Mouse (Mus musculus) left cerebral cortex, adult 2 months (tissue): ENCODE measurements around the gene Nrp2. TPM values are rescaled to one million over a fixed set of nuclear protein-coding genes. Genes with fewer than 3 reads are reported as not detected.
A peak's percentile ranks its signal among the peaks of the same experiment; 100 is the strongest.

Experiments used
- DNase-seq, 2 experiments: peaks; one replicate each; pipeline ENCODE4 v3.0.0; 2021 to 2022; ENCODE audit warnings: low spot score in 2 of 2, mixed read lengths in 1 of 2; ENCODE audit errors: extremely low spot score in 1 of 2
- H3K27ac ChIP-seq: fragments of 200-600 bp; 2 replicates; pipeline ENCODE4 v1.8.1; 2022
- H3K4me3 ChIP-seq: fragments of 200-600 bp; 2 replicates; pipeline ENCODE4 v1.8.1; 2022
- CTCF ChIP-seq: fragments of 200-600 bp; IDR thresholded peaks from 2 replicates; pipeline ENCODE4 v1.8.1; 2022; ENCODE audit warnings: antibody characterized with exemption, mild to moderate bottlenecking, moderate library complexity
- intact Hi-C: fragments of 180-260 bp; cut with DNase I; formaldehyde crosslinking; loops from one replicate; pipeline ENCODE4 v1.15.1; 2025
- total RNA-seq, 2 experiments: library from RNA; stranded (reverse); gene quantifications; 2 replicates each; pipeline ENCODE4 v1.2.3; 2021

Gene Nrp2
- total RNA-seq, 2 experiments from 2014 or later, result 32.8 to 34.7 TPM

- intact Hi-C loops, result no loop called here
These were observed 24.1 kb downstream of the Nrp2 start for GRCm38 (mm10) chr1:62727191-62727590.

GRCm38 (mm10) chr1:62728421-62728820 lies 25.3 kb downstream of the Nrp2 start:
- TF ChIP-seq CTCF, result no peak
- H3K27ac ChIP-seq, result no peak overlapping the region
- intact Hi-C loops, result no loop called here
- no peak for DNase-seq
- no peak overlapping the region for H3K4me3 ChIP-seq

More at GRCm38 (mm10) chr1:62727191-62727590, 24.1 kb downstream of the Nrp2 start:
- Histone ChIP-seq H3K27ac (no peak overlapping the region), H3K4me3 (no peak overlapping the region)
- TF ChIP-seq CTCF, result no peak
- no peak for DNase-seq

DNA sequence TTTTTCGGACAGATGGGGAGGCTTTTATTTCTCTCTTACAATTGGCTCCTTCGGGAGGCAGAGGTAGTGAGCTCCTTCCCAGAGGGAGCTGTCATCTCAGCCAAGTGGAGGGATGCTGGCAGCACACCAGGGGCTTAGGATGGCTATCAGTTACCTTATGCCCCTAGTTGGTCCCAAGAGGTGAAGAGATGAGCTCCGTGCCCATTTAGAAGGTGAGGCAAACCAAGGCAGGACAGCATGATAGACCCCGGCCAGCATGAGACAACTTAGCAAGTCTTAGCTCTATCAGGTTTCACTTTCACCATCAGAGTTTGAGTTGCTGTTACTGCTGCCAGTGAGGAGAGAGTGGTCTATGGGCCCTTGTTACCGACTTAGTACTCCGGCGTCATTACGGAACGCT lies 25.8 kb downstream of the Nrp2 start:
- intact Hi-C loops, result no loop called here

DNA sequence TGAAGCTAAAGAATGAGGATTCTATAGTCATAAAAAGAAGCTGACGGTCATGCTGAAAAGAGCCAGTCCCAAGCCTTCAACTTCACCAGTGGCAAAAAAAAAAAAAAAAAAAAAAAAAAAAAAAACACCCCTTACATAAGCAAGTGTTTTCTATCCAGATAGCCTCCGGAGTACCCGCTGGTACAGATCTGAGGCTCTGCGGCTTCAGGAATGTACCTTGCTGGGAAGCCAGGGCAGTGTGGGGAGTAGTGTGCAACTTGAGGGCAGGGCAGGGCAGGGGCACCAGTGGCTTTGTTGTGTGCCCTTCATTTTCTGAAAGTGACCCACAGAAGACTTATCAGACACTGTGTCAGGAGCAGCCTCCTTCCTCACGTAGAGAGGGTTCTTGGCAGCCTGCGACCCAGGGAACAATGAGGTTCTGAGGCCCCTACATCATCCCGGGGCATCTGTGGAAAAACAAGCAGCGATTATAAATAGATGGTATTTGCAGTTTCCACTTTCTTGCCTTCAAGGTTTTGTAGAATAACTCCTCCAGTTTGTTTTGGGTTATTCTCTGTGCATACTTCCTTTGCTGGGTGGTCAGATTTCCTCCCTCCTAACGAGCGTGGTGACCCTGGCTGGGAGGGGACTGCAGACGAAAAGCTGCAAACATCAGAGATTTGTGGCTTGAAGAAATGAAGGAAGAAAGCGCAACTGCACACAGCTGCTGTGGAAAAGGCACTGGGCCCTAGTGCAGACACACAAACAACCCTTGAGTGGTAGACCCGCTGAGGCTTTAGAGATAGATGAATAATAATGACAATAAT lies 26.5 kb downstream of the Nrp2 start:
- intact Hi-C loops, result no loop called here
- TF ChIP-seq CTCF, result no peak
- DNase-seq, result no peak
- H3K4me3 ChIP-seq, result no peak overlapping the region
- H3K27ac ChIP-seq, result peak overlapping the region; percentile 36; the same call in 1 of the 2 replicates

More for the DNA sequence above, 25.8 kb downstream of the Nrp2 start:
- no peak for DNase-seq
- TF ChIP-seq CTCF, result no peak
- no peak overlapping the region for H3K4me3 ChIP-seq
- H3K27ac ChIP-seq, result no peak overlapping the region

GRCm38 (mm10) chr1:62732036-62732435 lies 29.0 kb downstream of the Nrp2 start:
- Histone ChIP-seq H3K4me3 (no peak overlapping the region), H3K27ac (no peak overlapping the region)
- intact Hi-C loops, result no loop called here
- no peak for TF ChIP-seq CTCF
- no peak for DNase-seq

- intact Hi-C loops, result no loop called here
- TF ChIP-seq CTCF, result no peak
- DNase-seq, result no peak
- H3K4me3 ChIP-seq, result no peak overlapping the region
- no peak overlapping the region for H3K27ac ChIP-seq
These were observed 31.4 kb downstream of the Nrp2 start for GRCm38 (mm10) chr1:62734420-62734931.

- Histone ChIP-seq H3K4me3 (no peak overlapping the region), H3K27ac (no peak overlapping the region)
- no peak for TF ChIP-seq CTCF
- DNase-seq, result no peak
- intact Hi-C loops, result no loop called here
These were observed 31.9 kb downstream of the Nrp2 start for GRCm38 (mm10) chr1:62734980-62735379.

GRCm38 (mm10) chr1:62735835-62736234 lies 32.8 kb downstream of the Nrp2 start:
- no peak overlapping the region for H3K27ac ChIP-seq
- intact Hi-C loops, result no loop called here
- no peak for DNase-seq
- H3K4me3 ChIP-seq, result no peak overlapping the region
- TF ChIP-seq CTCF, result no peak

GRCm38 (mm10) chr1:62736455-62737012 lies 33.4 kb downstream of the Nrp2 start:
- DNase-seq, result no peak
- intact Hi-C loops, result no loop called here
- H3K4me3 ChIP-seq, result no peak overlapping the region
- no peak overlapping the region for H3K27ac ChIP-seq
- no peak for TF ChIP-seq CTCF

DNA sequence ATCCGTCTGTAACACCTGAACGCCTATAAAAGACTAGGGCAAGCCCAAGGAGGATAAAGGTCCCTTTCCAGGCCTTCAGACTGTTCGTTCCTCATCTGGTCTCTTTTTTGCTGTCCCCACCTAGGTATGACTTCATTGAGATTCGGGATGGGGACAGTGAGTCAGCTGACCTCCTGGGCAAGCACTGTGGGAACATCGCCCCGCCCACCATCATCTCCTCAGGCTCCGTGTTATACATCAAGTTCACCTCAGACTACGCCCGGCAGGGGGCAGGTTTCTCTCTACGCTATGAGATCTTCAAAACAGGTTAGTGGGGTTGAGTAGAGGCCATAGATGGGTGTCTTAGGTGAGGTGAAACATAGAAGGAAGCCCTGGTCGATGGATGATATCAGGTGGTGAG lies 35.1 kb downstream of the Nrp2 start:
- intact Hi-C loops, result no loop called here
- Histone ChIP-seq H3K4me3 (no peak overlapping the region), H3K27ac (no peak overlapping the region)
- no peak for TF ChIP-seq CTCF
- no peak for DNase-seq

DNA sequence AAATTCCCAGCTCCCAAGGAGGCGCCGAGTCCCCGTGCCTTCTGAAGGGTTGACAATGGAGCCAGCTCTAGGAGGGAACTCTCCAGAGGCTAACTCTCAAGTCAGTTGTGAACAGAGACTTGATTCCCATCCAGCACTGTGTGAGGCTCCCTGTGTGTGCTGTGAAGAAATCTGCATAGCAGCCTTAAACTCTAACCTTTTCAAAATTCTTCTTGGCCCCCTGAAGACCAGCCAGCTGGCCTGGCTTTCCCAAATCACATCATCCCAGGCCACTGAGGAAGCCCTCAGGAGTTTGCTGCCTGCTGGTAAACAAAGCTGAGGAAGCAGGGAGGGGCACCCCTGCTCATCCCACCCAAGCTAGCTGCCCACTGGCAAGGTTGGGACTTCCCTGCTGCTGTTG lies 39.0 kb downstream of the Nrp2 start:
- Histone ChIP-seq H3K4me3 (no peak overlapping the region), H3K27ac (no peak overlapping the region)
- no peak for DNase-seq
- no peak for TF ChIP-seq CTCF
- intact Hi-C loops, result no loop called here

DNA sequence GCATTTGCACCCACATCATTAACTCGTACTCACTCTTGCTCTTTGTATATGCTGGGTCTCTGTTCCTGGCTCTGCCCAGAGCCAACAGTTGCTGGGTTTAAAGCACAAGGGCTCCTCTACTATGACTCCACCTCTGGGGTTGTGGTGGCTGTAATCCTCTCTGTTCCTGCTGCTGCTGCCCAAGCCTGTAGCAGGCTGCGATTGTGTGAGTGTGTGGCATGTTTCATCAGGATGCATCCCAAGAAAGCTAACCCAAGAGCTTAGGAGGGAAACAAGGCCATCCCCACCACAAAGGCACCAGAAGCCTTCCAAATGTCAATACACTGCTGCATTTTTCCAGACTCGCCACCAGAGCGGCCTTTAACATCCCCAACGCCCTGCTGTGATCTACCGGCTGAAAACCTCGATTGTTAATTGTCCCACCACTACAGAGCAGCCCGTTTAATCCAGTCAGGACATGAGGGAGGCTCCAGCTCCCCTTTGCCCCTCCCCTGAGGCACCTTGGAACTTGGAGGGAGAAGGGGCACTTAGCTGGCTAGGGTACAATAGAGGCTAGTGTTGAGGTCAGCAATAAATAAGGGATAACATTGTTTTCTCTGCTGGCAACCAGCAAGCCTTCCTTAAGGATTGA lies 40.1 kb downstream of the Nrp2 start:
- intact Hi-C loops, result no loop called here
- TF ChIP-seq CTCF, result peak; percentile 10
- H3K4me3 ChIP-seq, result no peak overlapping the region
- no peak overlapping the region for H3K27ac ChIP-seq
- DNase-seq, result no peak
